Mouse (Mus musculus) megakaryocyte, adult 5-6 weeks (primary cell): Measurements from ENCODE around the gene Pla2g2d. TPM values are rescaled to one million over a fixed set of nuclear protein-coding genes. Genes with fewer than 3 reads are reported as not detected.
"Not testable (repeated sequence)": the region's sequence is repeated elsewhere in the genome, so short reads cannot be mapped to it uniquely, and the experiment has no call there.

ENCODE experiments used
- ATAC-seq: 2 replicates; pipeline ENCODE4 v1.8.0; 2016; ENCODE audit warnings: mild to moderate bottlenecking, inconsistent platforms; ENCODE audit not compliant: poor library complexity, severe bottlenecking
- total RNA-seq, 2 experiments: library from RNA; stranded (forward) in 1 of 2; stranded (reverse) in 1 of 2; fragments of 153-499, 151-499 nt in 1 of 2; fragments of 221-1000, 200-1000 nt in 1 of 2; gene quantifications; 2 replicates each; pipeline versions ENCODE4 v1.2.3 to v1.2.4; 2015 to 2017

The Pla2g2d gene
- total RNA-seq, 2 experiments from 2014 or later: not detected

DNA sequence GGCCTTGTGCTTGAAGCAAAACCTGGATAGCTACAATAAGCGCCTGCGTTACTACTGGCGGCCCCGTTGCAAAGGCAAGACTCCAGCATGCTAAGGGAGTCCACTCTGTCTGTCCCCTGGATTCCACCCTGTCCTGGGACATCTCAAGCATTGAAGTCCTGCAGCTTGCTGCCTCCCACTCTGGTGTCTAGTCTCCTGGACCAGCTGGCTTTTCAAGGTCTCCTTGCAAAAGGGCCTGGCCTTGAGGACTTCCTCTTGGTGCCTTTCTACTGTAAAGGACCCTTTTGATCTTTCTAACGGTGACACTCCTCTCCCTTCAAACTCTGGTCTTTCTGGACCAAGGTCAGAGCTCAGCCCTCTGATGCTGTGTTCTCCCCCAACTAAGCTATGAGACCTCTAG is 4.8 kb downstream of the Pla2g2d start:
- no peak for ATAC-seq

DNA sequence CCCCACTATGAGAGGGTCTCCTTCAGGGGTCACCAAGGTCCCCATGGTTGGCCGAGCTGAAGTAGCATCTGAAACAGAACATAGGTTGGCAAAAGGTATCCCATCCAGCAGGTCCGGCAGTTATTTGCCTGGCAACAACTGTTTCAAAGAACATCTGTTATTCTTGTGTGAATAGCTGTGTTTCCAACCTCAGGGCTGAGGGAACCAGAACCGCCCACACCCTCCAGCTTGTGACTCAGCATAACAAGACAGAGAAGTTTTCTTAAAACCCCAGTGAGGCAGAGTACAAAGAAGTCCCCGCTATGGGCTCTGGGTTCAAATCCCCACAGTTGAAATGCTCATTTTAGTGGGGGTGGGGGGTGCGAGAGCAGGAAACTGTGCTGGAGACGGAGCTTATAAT is 6.6 kb downstream of the Pla2g2d start:
- ATAC-seq: no peak

DNA sequence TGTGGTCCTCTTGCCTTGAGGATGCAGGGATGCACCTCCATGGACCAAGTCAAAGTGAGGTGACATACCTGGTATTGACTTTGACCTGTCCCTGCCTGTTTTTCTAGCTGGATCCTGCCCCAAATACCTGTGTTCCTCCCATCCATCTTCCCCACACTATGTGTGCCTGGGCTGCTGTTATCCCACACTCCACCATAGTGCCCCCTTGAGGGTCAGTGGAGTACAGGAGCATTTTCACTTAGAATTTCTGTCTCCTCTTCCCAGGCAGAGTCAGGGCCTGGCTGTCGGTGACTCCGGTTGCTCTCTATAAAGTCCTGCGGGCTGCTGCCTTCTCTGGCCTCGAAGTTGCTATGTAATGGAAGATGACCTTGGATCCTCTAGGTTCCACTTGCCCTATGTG is 10.2 kb downstream of the Pla2g2d start:
- no peak for ATAC-seq

DNA sequence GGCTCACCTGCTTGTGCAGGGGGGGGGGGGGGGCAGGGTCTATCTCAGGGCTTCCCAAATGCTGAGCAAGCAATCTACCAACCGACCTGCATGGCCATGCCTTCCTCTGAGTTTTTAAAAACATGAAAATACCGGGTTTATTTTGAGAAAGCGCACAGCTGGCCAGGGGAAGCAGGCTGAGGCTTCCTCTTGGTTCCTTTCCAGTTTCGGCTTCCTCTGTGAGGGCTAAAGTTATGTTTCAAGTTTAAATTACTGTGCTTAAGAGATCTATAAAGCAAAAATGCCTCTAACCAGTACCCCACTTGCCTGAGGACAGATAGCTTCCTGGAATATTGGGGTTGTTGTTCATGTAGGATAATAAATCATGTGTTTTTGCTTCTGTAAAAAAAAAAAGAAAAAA is 10.6 kb downstream of the Pla2g2d start:
- no peak for ATAC-seq

DNA sequence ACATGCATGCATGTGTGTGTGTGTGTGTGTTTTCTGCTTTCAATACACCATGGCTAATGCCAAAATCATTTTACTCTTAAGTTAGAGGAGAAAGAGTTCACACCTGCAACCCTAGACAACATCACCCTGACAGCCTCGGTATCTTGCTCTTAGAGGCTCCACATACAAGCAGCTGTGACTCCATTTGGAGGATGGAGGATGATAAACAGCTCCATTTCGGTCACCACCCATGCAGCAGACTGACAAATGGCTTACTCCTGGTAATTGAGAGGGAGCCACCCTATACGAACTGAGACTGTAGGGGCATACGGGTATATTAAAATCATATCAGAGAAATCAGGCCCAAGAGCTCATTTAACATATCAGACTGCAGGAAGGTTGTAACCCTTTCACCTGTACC is 12.8 kb downstream of the Pla2g2d start:
- no peak for ATAC-seq

DNA sequence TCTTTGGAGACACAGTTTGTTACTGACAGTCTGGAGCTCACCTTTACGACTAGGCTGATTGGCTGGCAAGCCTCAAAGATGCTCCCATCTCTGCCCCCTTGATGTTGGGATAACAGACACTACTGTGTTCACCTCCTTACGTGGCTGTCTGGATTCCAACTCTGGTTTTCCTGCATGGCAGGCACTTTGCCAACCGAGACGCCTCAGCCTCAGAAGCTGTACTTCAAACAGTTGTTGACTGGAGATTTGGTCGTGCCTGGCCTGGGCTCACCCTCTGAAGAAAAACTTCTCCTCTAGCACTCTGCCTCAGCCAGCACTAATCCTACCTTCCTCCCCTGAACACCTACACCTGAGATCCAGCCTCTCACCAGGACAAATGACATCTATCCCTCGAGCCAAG is 15.9 kb downstream of the Pla2g2d start:
- no peak for ATAC-seq

DNA sequence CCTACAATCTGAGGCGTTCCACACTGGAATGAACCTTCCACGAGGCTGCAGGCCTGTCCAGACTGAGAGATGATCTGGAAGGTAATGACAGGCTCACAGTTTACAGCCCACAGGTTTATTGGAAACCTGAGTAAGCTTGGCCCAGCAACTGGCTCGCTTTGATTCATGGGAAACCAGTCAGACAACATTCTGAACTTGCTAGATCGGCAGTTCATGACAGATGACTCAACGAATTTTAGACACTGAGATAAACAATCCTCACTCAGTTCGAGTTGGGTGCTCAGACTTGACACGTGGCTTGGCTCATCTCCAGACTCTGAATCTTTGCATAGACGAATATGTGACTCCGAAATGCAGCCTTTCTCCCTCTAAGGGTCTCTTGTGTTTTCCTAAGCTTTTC is 17.1 kb downstream of the Pla2g2d start:
- ATAC-seq: no peak

DNA sequence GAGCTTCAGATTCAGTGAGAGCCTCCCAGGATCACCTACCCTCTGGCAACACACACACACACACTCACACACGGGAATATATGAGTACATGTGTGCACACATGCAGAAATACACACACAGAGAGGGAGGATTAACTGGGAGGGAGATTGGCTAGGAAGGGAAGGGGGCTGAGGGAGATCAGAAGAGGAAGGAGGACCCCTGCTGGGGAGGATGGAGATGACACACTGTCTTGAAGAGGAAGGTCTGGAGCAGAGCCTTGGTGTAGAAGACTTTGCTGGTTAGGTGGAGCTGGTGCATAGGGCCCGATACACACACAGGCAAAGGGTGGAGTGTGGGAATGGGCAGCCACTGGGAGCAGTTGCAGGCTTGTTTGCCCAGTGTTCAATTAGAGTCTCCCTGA is 17.7 kb downstream of the Pla2g2d start:
- ATAC-seq: no peak

DNA sequence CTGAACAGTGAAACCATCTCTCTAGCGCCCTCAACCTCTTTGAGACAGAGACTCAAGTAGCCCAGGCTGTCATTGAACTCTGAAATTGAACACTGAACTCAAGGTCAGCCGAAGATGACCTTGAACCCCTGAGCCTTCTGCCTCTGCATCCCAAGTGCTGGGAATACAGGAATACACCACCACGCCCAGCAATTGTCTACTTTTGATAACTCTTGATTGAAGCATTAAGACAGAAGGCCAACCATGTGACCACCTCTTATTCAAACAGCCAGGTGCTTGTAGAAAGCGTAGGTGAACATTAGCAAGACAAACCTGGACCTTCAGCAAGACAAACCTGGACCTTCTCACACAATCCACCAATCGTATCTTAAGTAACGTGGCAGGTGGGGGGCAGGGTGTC is 18.8 kb downstream of the Pla2g2d start:
- no peak for ATAC-seq

DNA sequence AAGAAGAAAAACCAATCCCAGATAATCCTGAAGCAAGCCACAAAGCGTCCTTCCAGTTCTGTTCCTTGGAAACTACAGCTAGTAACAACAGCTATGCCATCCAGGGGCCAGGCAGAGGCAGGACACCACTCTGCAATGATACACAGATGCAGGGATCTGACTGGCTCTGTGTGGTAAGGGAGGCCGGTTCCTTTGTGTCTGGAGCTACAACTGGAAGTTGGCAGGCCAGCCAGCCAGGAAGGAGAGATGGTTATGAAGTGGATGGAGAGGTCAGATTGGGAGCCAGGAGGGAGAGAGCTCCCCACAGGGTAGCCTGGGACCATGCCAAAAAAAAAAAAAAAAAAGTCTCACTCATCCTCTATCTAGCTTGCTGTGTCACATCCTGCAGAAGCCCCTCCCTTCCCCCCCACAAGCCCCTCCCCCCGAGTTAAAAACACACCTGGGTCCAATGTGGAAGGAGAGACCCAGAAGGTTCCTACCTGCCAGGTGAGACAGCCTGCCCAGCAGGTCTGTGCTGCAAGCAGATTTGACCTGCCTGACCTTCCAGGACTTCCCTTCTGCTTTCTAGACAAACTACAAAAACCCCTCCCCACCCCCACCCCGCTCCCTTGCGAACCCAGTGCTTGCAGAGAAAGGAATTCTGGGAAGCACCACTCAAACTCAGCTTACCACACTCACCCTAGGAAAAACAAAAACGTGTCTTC is 21.1 kb downstream of the Pla2g2d start:
- no peak for ATAC-seq

DNA sequence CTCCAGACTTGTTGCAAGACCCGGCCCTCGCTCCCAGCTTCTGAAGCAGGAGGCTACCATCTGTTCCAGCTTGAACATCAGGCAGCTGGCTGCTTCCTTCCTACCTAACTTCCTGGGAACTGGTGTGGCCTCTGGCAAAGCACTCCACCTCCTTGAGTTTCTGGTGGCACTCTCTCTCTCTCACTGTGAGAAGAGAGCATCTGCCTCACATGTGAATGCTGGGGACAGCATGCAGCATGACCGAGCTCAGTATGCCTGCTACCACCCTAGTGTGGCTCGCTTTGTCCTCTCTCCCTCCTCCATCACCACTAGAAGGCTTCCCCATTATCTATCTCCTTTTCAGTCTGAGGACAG is 21.7 kb downstream of the Pla2g2d start:
- no peak for ATAC-seq

DNA sequence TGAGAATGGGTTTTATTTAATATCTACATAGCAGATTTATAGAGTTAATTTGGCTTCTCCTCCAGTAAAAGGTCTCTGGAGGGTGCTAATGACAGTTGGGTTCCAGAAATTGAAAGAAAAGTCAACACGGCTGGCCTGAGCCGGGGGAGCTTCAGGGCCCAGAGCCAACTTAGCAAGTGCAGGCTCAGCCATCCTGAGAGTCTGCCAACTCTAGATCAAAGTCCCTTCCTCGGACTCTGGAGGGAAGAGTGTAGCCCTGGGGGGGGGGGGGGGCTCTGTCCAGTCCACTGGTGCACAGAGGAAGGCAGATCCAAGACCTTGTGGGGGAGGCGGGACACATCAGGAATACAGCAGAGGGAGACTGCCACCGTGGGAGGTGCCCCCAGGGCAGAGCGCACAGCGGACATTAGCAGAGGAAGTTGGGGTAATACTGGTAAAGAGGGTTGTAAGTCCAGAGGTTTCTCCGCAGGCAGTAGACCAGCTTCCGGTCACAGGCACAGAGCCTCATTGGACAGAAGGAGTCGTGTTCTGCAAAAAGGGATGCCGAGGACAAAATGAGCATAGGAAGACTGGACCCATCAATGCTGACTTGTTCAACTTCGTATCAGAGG is 24.7 kb downstream of the Pla2g2d start:
- no peak for ATAC-seq

DNA sequence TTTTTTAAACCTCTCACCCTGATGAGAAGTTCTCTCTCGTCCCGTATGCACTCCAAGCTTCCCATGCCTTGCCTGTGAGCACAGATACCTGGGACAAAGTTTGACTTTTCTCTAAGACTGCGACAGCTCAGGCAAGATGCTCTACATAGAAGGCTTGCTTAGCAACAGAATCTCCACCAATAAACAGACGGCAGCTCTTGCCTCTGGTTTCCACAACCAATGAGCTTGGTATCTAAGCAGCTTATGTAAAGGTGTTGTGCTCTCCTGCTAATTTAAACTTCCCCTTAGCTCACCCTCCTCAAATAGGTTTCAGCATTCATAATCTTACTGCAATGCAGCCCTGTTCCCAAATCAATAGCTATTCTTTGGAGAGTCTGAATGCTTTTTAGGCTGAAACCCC is 26.1 kb downstream of the Pla2g2d start:
- no peak for ATAC-seq

DNA sequence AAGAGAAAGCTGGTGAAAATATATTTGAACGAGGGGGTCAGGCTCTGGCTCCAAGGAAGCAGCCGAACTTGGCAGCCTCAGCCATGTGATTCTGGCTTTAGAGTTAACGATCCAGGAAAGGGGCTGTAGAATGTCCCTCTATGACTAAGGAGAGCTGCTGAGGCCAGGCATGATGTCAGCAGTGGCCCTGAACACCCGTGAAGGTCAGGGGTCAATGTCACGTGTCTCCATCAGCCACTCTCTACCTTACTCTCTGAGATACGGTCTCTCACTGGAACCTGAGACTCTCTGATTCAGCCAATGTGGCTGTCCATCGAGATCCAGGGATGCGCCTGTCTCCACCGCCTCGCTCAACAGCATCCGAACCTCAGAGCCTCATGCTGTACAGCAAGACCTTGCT is 27.4 kb downstream of the Pla2g2d start:
- ATAC-seq: no peak

DNA sequence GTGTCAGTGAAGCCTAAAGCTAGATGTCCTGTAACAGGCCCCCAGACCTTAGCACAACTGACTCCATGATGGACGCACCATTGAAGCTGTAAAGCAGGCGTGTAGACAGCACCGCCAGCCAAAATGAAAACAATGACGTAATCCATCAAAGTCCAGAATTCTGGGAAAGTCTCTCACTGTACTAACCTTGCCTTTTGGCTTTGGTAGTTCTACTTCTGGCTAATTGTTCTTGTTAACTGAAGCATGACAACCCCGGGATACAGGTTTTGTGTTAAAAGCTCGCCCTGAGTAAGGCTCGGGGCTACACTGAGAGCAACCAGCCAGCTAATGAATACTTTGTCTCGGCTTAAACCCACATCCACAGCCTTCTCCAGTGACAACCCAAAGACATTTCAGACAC is 29.7 kb downstream of the Pla2g2d start:
- no peak for ATAC-seq

DNA sequence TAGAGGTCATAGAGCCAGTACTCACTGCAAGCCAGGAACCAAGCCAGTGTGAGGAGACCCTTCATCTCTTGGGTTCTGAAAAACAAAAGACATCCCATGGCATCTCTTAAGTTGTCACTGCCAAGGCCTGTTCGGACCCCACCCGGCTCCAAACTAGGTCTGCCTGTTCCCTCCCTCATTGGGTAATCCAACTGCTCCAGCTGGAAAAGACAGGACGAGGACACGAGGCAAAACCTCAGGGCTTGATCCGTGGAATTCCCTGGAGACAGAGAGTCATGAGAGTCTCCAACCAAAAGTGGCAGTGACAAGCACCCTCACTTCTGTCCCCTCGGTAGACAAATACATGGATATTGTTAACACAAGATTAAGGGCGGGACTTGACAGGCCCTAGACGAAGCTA is 30.6 kb downstream of the Pla2g2d start:
- ATAC-seq: no peak

DNA sequence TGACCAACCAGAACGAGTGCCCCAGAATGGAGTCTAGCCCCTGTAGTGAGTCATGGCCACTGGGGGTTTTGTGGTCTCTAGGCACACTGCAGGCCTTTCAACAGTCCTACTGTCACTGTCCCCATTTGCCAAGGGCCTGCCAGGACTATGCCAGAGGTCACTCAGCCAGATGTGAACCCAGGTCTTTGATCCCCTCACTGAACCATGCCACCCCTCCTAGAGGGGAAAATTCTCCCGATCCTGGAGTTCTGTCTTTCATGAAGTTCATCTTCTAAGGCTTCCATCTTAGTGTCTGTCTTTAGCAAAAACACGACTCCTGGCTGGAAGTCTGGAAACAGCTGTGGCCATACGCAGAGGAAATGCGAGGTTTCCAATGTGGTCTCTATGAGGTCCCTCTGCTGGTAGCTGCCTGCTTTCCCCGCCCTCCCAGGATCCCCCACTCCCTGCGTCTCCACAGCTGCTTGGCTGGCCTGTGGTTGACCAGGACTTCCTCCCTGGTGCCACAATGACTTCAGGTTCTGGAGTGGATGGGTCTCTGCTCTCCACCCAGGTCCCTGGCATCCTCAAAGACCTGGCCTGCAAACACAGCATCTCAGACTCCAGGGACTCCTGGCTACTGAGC is 31.5 kb downstream of the Pla2g2d start:
- no peak for ATAC-seq

DNA sequence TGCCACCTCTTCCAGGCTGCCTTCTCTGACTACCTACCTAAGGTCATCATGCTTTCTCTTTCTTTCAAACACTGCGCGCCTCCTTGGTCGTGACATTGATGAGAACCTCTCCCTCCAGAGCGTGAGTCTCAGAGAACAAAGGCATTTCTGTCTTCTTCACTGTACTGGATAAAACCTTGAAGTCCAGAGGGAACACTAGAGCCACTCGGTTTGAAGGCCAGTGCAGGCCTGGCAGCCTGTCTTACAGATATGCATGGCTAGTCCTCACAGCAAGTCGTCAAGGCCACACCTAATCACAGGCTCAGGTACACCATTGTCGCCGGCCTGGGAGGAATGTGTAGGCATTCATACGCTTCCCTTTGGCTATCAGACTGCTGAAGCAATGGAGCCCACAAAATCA is 40.6 kb downstream of the Pla2g2d start:
- no peak for ATAC-seq

DNA sequence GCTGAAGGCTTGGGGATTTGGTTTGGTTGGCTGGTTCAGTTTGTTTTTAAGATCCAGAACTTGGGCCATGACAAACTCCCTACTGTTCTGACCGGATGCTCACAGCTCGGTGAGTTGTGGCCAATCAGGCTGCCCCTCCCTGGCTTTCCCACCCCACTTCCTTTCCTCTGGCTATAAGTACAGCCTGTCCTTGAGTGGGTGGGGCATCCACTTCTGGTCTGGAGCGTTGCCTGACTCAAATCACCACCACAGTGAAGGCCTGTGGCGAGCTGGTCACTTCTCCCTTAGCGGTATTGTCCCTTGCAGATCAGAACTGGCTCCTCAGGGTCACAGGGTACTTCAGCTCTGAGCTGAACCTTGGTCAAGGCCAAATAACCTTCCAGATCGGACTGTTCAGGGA is 42.2 kb downstream of the Pla2g2d start:
- no peak for ATAC-seq

DNA sequence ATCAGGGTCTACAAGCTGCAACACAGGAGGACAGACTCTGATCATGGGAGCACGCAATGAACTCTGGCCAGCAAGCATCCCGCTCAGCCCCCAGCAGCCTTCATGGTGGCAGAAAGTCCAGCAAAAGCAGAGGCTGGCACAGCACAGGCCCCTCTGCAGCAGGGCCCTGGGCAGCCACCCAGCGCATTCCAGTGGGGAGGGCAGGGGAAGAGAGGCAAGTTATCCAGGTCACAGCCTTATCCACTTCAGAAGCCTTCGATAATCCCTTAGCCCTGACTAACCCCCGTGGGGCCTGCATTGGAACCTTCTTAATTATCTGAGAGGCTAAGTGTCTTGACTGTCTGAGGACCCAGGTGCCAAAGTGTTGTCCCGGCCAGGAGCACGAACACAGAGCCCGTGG is 43.6 kb downstream of the Pla2g2d start:
- ATAC-seq: no peak

DNA sequence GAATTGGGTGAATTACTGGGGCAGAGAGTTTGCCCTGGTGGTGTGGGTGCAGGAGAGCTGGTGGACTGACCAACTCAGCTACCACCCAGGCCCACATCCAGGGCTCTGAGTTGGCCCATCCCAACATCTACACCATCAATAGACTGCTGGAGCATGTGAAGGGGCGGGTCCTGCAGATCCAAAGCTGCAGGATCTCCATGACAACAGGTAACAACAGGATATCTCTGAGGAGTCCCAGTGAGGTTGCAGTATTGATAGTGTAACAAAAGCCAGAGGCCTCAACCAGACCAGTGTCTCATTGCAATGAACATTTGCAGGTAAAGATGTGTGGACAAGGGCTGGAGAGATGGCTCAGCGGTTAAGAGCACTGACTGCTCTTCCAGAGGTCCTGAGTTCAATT is 45.5 kb downstream of the Pla2g2d start:
- ATAC-seq: no peak

DNA sequence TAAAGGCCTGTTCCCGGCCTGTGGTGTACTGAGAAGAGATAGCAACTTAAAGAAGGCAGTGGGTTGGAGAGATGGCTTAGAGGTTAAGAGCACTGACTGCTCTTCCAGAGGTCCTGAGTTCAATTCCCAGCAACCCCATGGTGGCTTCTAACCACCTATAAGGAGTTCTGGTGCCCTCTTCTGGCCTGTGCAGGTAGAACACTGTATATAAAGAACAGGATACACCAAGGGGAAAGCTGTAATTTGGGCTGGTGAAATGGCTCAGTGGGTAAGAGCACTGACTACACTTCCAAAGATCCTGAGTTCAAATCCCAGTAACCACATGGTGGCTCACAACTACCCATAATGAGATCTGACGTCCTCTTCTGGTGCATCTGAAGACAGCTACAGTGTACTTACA is 48.6 kb downstream of the Pla2g2d start:
- ATAC-seq: not testable (repeated sequence)

DNA sequence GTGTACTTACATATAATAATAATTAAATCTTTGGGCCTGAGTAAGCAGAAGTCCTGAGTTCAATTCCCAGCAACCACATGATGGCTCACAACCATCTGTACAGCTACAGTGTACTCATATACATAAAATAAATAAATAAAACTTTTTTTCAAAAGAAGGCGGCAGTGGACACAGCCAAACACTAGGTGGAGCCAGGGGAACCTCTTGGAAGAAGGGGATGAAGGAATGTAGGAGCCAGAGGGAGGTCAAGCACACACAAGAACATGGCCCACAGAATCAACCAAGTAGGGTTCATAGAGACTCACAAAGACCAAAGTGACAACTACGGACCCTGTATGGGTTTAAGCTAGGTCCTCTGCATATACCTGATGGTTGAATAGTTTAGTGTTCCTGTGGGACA is 49.1 kb downstream of the Pla2g2d start:
- no peak for ATAC-seq
